Mouse (Mus musculus) myocyte (in vitro differentiated cells): ENCODE data around the gene Tep1.

Experiments
- MAX ChIP-seq: IDR thresholded peaks from one replicate; pipeline ENCODE4 v1.6.1; 2011; ENCODE audit warnings: low read depth, mild to moderate bottlenecking, control low read depth
- POLR2A ChIP-seq: IDR thresholded peaks from one replicate; pipeline ENCODE4 v1.6.1; 2011; ENCODE audit warnings: low read depth, mild to moderate bottlenecking, control low read depth, moderate library complexity; ENCODE audit not compliant: insufficient read length
- SRF ChIP-seq: IDR thresholded peaks from one replicate; pipeline ENCODE4 v1.6.1; 2011; ENCODE audit warnings: low read depth; ENCODE audit not compliant: control insufficient read depth, insufficient read length
- TCF12 ChIP-seq: IDR thresholded peaks from one replicate; pipeline ENCODE4 v1.6.1; 2011; ENCODE audit warnings: mild to moderate bottlenecking, control low read depth; ENCODE audit not compliant: poor library complexity, insufficient read depth, severe bottlenecking
- TCF3 ChIP-seq: IDR thresholded peaks from one replicate; pipeline ENCODE4 v1.6.1; 2011; ENCODE audit warnings: low read depth, control low read depth; ENCODE audit not compliant: insufficient read length
- USF1 ChIP-seq: IDR thresholded peaks from one replicate; pipeline ENCODE4 v1.6.1; 2011; ENCODE audit warnings: low read depth, mild to moderate bottlenecking, control low read depth, moderate library complexity

- TF ChIP-seq TCF3 (no peak), POLR2A (no peak), USF1 (no peak), TCF12 (no peak), SRF (no peak), MAX (no peak)
Observed at GRCm38 (mm10) chr14:50833964-50834363, 36.4 kb downstream of the Tep1 start.
